Mouse (Mus musculus) CH12.LX (cell line): Measurements from ENCODE around the gene Tsc22d4. TPM values are rescaled to one million over a fixed set of nuclear protein-coding genes. Genes with fewer than 3 reads are reported as not detected.

ENCODE experiments used
- DNase-seq: peaks from one replicate; pipeline ENCODE4 v3.0.0-alpha.2; 2013; ENCODE audit errors: extremely low read depth
- H3K27ac ChIP-seq: 2 replicates; pipeline ENCODE4 v1.5.1; 2012; ENCODE audit warnings: low read depth, mild to moderate bottlenecking, control low read depth, moderate library complexity; ENCODE audit not compliant: insufficient read depth
- H3K27me3 ChIP-seq: replicated peaks from 2 replicates; pipeline ENCODE3; 2012; ENCODE audit warnings: inconsistent platforms
- H3K36me3 ChIP-seq, 2 experiments: replicated peaks in 1 of 2; 2 replicates each; pipeline versions ENCODE3 to v1.6.1; 2012; ENCODE audit warnings: inconsistent platforms in 1 of 2, low read length in 1 of 2, mild to moderate bottlenecking in 1 of 2, mixed read lengths in 1 of 2, moderate library complexity in 1 of 2; ENCODE audit not compliant: control insufficient read depth in 1 of 2, insufficient read depth in 1 of 2
- H3K4me1 ChIP-seq, 2 experiments: 2 replicates each; pipeline ENCODE4 v1.6.1; 2012; ENCODE audit warnings: inconsistent platforms in 1 of 2, moderate library complexity in 1 of 2; ENCODE audit not compliant: insufficient read depth in 2 of 2, control insufficient read depth in 1 of 2
- H3K4me2 ChIP-seq: 2 replicates; pipeline ENCODE4 v1.6.1; 2012; ENCODE audit warnings: low read depth, mild to moderate bottlenecking, control low read depth; ENCODE audit not compliant: poor library complexity, insufficient read depth, severe bottlenecking
- H3K4me3 ChIP-seq, 3 experiments: fragments of 150-350 bp in 1 of 3; sonication (generic) in 1 of 3; replicated peaks in 1 of 3; 2 replicates each; pipeline versions ENCODE3 to v1.5.1; 2011 to 2012; ENCODE audit warnings: low read depth in 2 of 3, low read length in 2 of 3, mild to moderate bottlenecking in 2 of 3, moderate library complexity in 2 of 3, control low read depth in 1 of 3, improper control_type of control experiment in 1 of 3, inconsistent platforms in 1 of 3, mixed read lengths in 1 of 3; ENCODE audit not compliant: poor library complexity in 1 of 3
- H3K79me2 ChIP-seq: replicated peaks from 2 replicates; pipeline ENCODE4 v1.6.1; 2012; ENCODE audit warnings: mild to moderate bottlenecking, moderate library complexity; ENCODE audit not compliant: control insufficient read depth, poor library complexity, insufficient read depth, severe bottlenecking; ENCODE audit errors: extremely low read depth
- H3K9ac ChIP-seq: 2 replicates; pipeline ENCODE4 v1.6.1; 2012; ENCODE audit warnings: low read depth, mild to moderate bottlenecking, control low read depth, moderate library complexity; ENCODE audit not compliant: insufficient read depth
- H3K9me3 ChIP-seq: replicated peaks from 2 replicates; pipeline ENCODE3; 2012; ENCODE audit warnings: low read length, inconsistent platforms, mixed read lengths
- CHD1 ChIP-seq: IDR thresholded peaks from 2 replicates; pipeline ENCODE4 v1.6.1; 2012; ENCODE audit warnings: low read depth, low read length, improper control_type of control experiment, inconsistent platforms
- CHD2 ChIP-seq: IDR thresholded peaks from 2 replicates; pipeline ENCODE4 v1.6.1; 2011; ENCODE audit warnings: low read length, improper control_type of control experiment
- CTCF ChIP-seq, 2 experiments: IDR thresholded peaks in 1 of 2; conservative IDR thresholded peaks in 1 of 2; 2 replicates each; pipeline ENCODE4 v1.5.1; 2011 to 2012; ENCODE audit warnings: low read depth in 2 of 2, low read length in 2 of 2, improper control_type of control experiment in 1 of 2, inconsistent platforms in 1 of 2, mild to moderate bottlenecking in 1 of 2, moderate library complexity in 1 of 2
- EP300 ChIP-seq: IDR thresholded peaks from 2 replicates; pipeline ENCODE4 v1.6.1; 2011; ENCODE audit warnings: low read length, improper control_type of control experiment
- ETS1 ChIP-seq: conservative IDR thresholded peaks from 2 replicates; pipeline ENCODE4 v1.6.1; 2012; ENCODE audit warnings: low read depth, mild to moderate bottlenecking, inconsistent platforms, low read length, improper control_type of control experiment, moderate library complexity
- JUN ChIP-seq: IDR thresholded peaks from 2 replicates; pipeline ENCODE4 v1.6.1; 2011; ENCODE audit warnings: low read depth, mild to moderate bottlenecking, low read length, improper control_type of control experiment, moderate library complexity; ENCODE audit not compliant: insufficient read depth
- JUND ChIP-seq: conservative IDR thresholded peaks from 2 replicates; pipeline ENCODE4 v1.6.1; 2011; ENCODE audit warnings: low read depth, low read length, improper control_type of control experiment
- MAZ ChIP-seq: IDR thresholded peaks from 2 replicates; pipeline ENCODE4 v1.6.1; 2012; ENCODE audit warnings: low read depth, mild to moderate bottlenecking, inconsistent platforms, low read length, improper control_type of control experiment, moderate library complexity
- NELFE ChIP-seq: IDR thresholded peaks from 2 replicates; pipeline ENCODE4 v1.6.1; 2011; ENCODE audit warnings: low read depth, low read length, improper control_type of control experiment
- NRF1 ChIP-seq: IDR thresholded peaks from 2 replicates; pipeline ENCODE4 v1.6.1; 2014; ENCODE audit warnings: low read depth, mild to moderate bottlenecking, inconsistent platforms, low read length, improper control_type of control experiment, moderate library complexity
- RAD21 ChIP-seq: IDR thresholded peaks from 2 replicates; pipeline ENCODE4 v1.6.1; 2011; ENCODE audit warnings: low read depth, mild to moderate bottlenecking, low read length, improper control_type of control experiment, moderate library complexity
- TBP ChIP-seq: conservative IDR thresholded peaks from 2 replicates; pipeline ENCODE4 v1.6.1; 2011; ENCODE audit warnings: low read depth, low read length, improper control_type of control experiment
- TCF12 ChIP-seq: IDR thresholded peaks from 2 replicates; pipeline ENCODE4 v1.6.1; 2014; ENCODE audit warnings: low read depth, mild to moderate bottlenecking, inconsistent platforms, low read length, improper control_type of control experiment
- UBTF ChIP-seq: IDR thresholded peaks from 2 replicates; pipeline ENCODE4 v1.6.1; 2012; ENCODE audit warnings: low read depth, mild to moderate bottlenecking, inconsistent platforms, low read length, improper control_type of control experiment, moderate library complexity
- USF1 ChIP-seq: IDR thresholded peaks from 2 replicates; pipeline ENCODE4 v1.6.1; 2014; ENCODE audit warnings: low read depth, mild to moderate bottlenecking, inconsistent platforms, low read length, improper control_type of control experiment
- USF2 ChIP-seq: conservative IDR thresholded peaks from 2 replicates; pipeline ENCODE4 v1.6.1; 2011; ENCODE audit warnings: low read depth, low read length, improper control_type of control experiment
- ZKSCAN1 ChIP-seq: IDR thresholded peaks from 2 replicates; pipeline ENCODE4 v1.6.1; 2012; ENCODE audit warnings: low read depth, inconsistent platforms, low read length, improper control_type of control experiment, borderline replicate concordance
- ZMIZ1 ChIP-seq: IDR thresholded peaks from 2 replicates; pipeline ENCODE4 v1.6.1; 2012; ENCODE audit warnings: low read depth, mild to moderate bottlenecking, inconsistent platforms, low read length, improper control_type of control experiment
- ZNF384 ChIP-seq: IDR thresholded peaks from 2 replicates; pipeline ENCODE4 v1.6.1; 2012; ENCODE audit warnings: low read depth, low read length, improper control_type of control experiment, inconsistent platforms
- dilution Hi-C: fragments of 300-500 bp; cut with MboI; formaldehyde crosslinking; loops from 2 replicates; pipeline ENCODE4 v1.14.3; 2020; ENCODE audit warnings: low sequenced_read_pairs; ENCODE audit not compliant: extremely low pct_unique_long_range_greater_than_20kb, extremely low pct_ligation_motif_present
- in situ Hi-C: fragments of 300-500 bp; cut with MboI; formaldehyde crosslinking; loops from 3 replicates; pipeline ENCODE4 v1.14.3; 2019; ENCODE audit warnings: low sequenced_read_pairs, low pct_ligation_motif_present, low pct_unique_long_range_greater_than_20kb, mixed read lengths
- polyA plus RNA-seq: library from polyadenylated mRNA; unstranded; fragments of >175 nt; gene quantifications from 2 replicates; pipeline ENCODE4 v1.2.1, GENCODE M21; 2012; ENCODE audit warnings: low read depth; ENCODE audit not compliant: insufficient read length
- total RNA-seq, 2 experiments: library from RNA; depleted of rRNA; stranded (reverse); fragments of 300-350 nt in 1 of 2; fragments of >200 nt in 1 of 2; gene quantifications; 2 replicates each; pipeline ENCODE4 v1.2.3; 2012 to 2014

Gene Tsc22d4
- total and polyA plus RNA-seq, 3 experiments, result 28.2 to 103 (median 39.9) TPM

DNA sequence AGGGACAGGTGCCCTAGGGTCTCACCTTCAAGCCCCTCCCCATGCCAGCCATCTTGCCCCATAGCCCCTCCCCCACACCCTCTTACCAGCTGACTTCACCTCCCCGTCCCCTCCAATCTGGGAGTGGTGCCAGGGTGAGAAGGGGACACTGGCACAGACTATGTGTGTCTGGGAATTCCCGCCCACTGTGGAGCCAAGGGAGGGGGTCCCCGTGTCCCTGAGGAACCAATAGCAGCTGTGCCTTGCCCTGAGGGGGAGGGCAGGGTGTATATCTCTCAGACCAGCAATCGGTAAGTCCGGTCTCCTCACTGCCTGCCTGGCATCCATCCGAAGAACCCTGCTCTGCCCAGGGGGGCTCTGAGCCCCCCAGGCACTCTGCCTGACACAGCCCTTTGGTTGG lies 12.4 kb downstream of the Tsc22d4 start:
- no peak overlapping the region for H3K4me3 ChIP-seq
- dilution Hi-C loops, result no loop called here
- no peak overlapping the region for H3K9ac ChIP-seq
- peaks cover 55 to 79% of the 10 kb centered on the region in 2 experiments for H3K36me3 ChIP-seq
- in situ Hi-C loops, result loop anchor here (25.0 kb wide), 1 partner anchor 246 kb away; the partner anchor contains the start of genes Gigyf1 and Pop7
- H3K4me1 ChIP-seq, result peaks cover 3 to 29% of the 10 kb centered on the region in 2 experiments; a peak in 3 of 4 replicates
- TF ChIP-seq NELFE (no peak), USF2 (no peak), CTCF (conservative IDR thresholded peaks at IDR 0.05 in 1 of 2, IDR thresholded peaks at IDR 0.05 in 1 of 2; ENCODE audit: low read depth in 2 of 2, low read length in 2 of 2) (no peak), UBTF (no peak), EP300 (no peak), NRF1 (no peak), ZNF384 (no peak), RAD21 (no peak), JUN (no peak), MAZ (no peak), CHD2 (no peak)
- H3K27me3 ChIP-seq, result no peaks in the 10 kb centered on the region
- H3K9me3 ChIP-seq, result no peaks in the 10 kb centered on the region
- H3K4me2 ChIP-seq, result no peak overlapping the region
- no peak for DNase-seq
- no peak overlapping the region for H3K27ac ChIP-seq
- 0 out of 2 replicates have a peak, but pooled peaks cover 1% of the 10 kb centered on the region for H3K79me2 ChIP-seq

DNA sequence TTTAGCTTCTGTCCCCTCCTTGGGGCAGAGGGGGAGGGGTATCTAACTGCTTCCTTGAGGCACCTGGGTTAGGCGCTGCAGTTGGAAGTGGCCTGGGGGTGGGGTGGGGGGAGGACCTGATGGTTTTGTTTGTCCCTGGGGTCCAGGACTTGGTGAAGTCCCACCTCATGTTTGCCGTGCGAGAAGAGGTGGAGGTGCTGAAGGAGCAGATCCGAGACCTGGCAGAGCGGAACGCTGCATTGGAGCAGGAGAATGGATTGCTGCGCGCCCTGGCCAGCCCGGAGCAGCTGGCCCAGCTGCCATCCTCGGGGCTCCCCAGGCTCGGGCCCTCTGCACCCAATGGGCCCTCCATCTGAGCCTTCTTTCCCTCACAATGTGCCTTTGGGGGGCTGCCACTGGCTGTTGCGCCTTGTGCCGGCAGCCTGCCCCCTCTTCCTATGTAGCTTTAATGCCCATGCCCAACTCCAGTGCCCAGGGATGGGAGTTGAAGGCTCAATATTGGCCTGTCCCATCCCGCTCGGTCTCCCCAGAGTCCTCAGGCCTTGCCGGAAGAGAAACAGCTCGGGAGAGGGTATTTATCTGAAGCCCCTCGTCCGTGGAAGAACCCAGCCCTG lies 13.5 kb downstream of the Tsc22d4 start:
- TF ChIP-seq TBP (no peak), JUN (no peak), USF1 (no peak), CTCF (conservative IDR thresholded peaks at IDR 0.05 in 1 of 2, IDR thresholded peaks at IDR 0.05 in 1 of 2; ENCODE audit: low read depth in 2 of 2, low read length in 2 of 2) (no peak), ZMIZ1 (no peak), CHD1 (no peak), JUND (no peak), CHD2 (no peak), TCF12 (no peak), EP300 (no peak), ETS1 (no peak), NELFE (no peak), ZKSCAN1 (no peak)
- TF ChIP-seq, all 38 proteins: peak for 0
- Histone ChIP-seq H3K4me1 (peaks cover 3 to 29% of the 10 kb centered on the region in 2 experiments; a peak in 3 of 4 replicates), H3K9me3 (no peaks in the 10 kb centered on the region), H3K36me3 (peaks cover 45 to 68% of the 10 kb centered on the region in 2 experiments), H3K27ac (no peak overlapping the region), H3K79me2 (no peaks in the 10 kb centered on the region), H3K27me3 (no peaks in the 10 kb centered on the region), H3K4me2 (no peak overlapping the region), H3K4me3 (no peak overlapping the region), H3K9ac (no peak overlapping the region)
- dilution Hi-C loops, result no loop called here
- no peak for DNase-seq
- in situ Hi-C loops, result loop anchor here (25.0 kb wide), 1 partner anchor 247 kb away; the partner anchor contains the start of genes Gigyf1 and Pop7
